ENCODE assay signal across 11 mouse cellular contexts in the genomic region with DNA sequence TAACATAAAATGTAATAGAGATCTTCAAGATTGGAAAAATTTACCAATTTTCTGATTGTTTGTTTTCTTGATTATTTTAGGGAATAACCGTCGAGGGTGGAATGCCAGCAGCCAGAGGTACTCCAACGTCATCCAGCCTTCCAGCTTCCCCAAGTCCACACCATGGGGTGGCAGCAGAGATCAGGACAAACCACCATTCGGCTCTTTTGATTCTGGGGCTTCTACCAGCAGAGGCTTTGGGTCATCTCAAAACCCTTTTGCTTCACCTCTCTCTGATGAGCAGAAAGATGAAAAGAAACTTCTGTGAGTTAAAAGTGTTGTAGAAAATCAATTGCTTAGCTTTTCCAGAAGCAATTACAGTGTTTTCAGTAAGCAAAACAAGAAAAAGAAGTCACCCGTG. TPM values are rescaled to one million over a fixed set of nuclear protein-coding genes. Genes with fewer than 3 reads are reported as not detected.
DNase-seq lines count a peak whose midpoint lies in the region; ATAC-seq and TF ChIP-seq lines count a peak whose summit lies in the region.
"Had no signal": no experiment of that assay in that cellular context is flagged by ENCODE, and none has a peak within 500 bp of the region (broad histone marks: within the 10 kb centered on the region; RNA-seq: fewer than 3 reads in every experiment).

No protein-coding gene starts in this region.

- no peak overlapping the region for H3K9ac ChIP-seq in liver, adult 2 months (ENCODE audit: low read depth, low read length)
- no peak overlapping the region for H3K9ac ChIP-seq in liver, embryonic 11.5 days (ENCODE audit: low read depth, low read length)
- no peak overlapping the region for H3K9ac ChIP-seq in ES-E14 (ENCODE audit: insufficient read depth, low read depth, low read length, poor library complexity, severe bottlenecking)
- H3K9ac ChIP-seq: forebrain, embryonic 12.5 days had no signal

- H3K36me3 ChIP-seq in liver, adult 2 months (ENCODE audit: control insufficient read depth, insufficient read depth, low read length) = peaks cover 22% of the 10 kb centered on the region
- peaks cover 10% of the 10 kb centered on the region; the same call in 1 of the 2 replicates for H3K36me3 ChIP-seq in liver, embryonic 11.5 days (ENCODE audit: control insufficient read depth, insufficient read depth, low read length)
- peaks cover 3% of the 10 kb centered on the region; the same call in 1 of the 2 replicates for H3K36me3 ChIP-seq in ES-E14 (ENCODE audit: control insufficient read depth, insufficient read depth, low read length, poor library complexity, severe bottlenecking)

- intact Hi-C loops in heart, postnatal 10 days (cut with DNase I) = loop anchor here (2.0 to 5.0 kb wide), 2 partner anchors 95 to 316 kb away; no protein-coding TSS in a partner anchor

- H3K4me3 ChIP-seq in liver, adult 2 months (ENCODE audit: insufficient read depth, low read depth, low read length) = no peak overlapping the region
- no peak overlapping the region for H3K4me3 ChIP-seq in liver, embryonic 11.5 days (ENCODE audit: low read depth, low read length)
- H3K4me3 ChIP-seq in ES-E14 (ENCODE audit: insufficient read depth in 1 of 2, low read depth in 1 of 2, low read length in 2 of 2, poor library complexity in 1 of 2, severe bottlenecking in 1 of 2) = no peak overlapping the region
- H3K4me3 ChIP-seq: forebrain, embryonic 12.5 days; megakaryocyte, embryonic 14.5 days had no signal

- peak; percentile 43 to 44 for DNase-seq in heart, postnatal 10 days
- DNase-seq in heart, adult 8-10 months (ENCODE audit: low spot score) = no peak
- no peak for DNase-seq in liver, adult 2 months (ENCODE audit: extremely low read depth, low read depth, low spot score)
- DNase-seq in liver, embryonic 11.5 days (ENCODE audit: low spot score) = no peak
- no peak for DNase-seq in ES-E14 (ENCODE audit: low read depth, low spot score)
- peak; percentile 2 for DNase-seq in embryo, embryonic 9.5 days (ENCODE audit: extremely low spot score)
- no peak for DNase-seq in T-cell, adult 2 months (ENCODE audit: low spot score)
- no peak for DNase-seq in adrenal gland, adult 18-20 months (ENCODE audit: low spot score in 2 of 2)
- DNase-seq: thymus, postnatal 36 days had no signal

- H3K27me3 ChIP-seq in liver, adult 2 months (ENCODE audit: control insufficient read depth, insufficient read depth, low read length) = no peaks in the 10 kb centered on the region
- H3K27me3 ChIP-seq in liver, embryonic 11.5 days (replicated peaks; ENCODE audit: control insufficient read depth, insufficient read depth, low read length) = no peaks in the 10 kb centered on the region
- H3K27me3 ChIP-seq: forebrain, embryonic 12.5 days; megakaryocyte, embryonic 14.5 days had no signal

- H3K79me2 ChIP-seq in liver, adult 2 months (ENCODE audit: control insufficient read depth, insufficient read depth, low read length) = no peaks in the 10 kb centered on the region

- 56% methylated on average over 5 of the region's 5 CpGs for WGBS in liver, adult 2 months
- 67% methylated on average over 5 of the region's 5 CpGs for WGBS in liver, embryonic 11.5 days

- H3K4me2 ChIP-seq in liver, embryonic 11.5 days = no peak overlapping the region
- H3K4me2 ChIP-seq: forebrain, embryonic 12.5 days had no signal

- in situ Hi-C loops in ES-E14 (cut with MboI; ENCODE audit: low sequenced_read_pairs in 2 of 2, unreplicated experiment in 2 of 2) = no loop called here

- no peak overlapping the region for H3K27ac ChIP-seq in liver, adult 2 months (replicated peaks; ENCODE audit: insufficient read depth, low read depth, low read length)
- no peak overlapping the region for H3K27ac ChIP-seq in liver, embryonic 11.5 days (ENCODE audit: low read depth, low read length)
- H3K27ac ChIP-seq in ES-E14 (ENCODE audit: insufficient read depth, low read depth, low read length, poor library complexity, severe bottlenecking) = no peak overlapping the region; the same call in 1 of the 2 replicates
- H3K27ac ChIP-seq: forebrain, embryonic 12.5 days had no signal

- ATAC-seq in liver, embryonic 11.5 days (replicated peaks; ENCODE audit: low FRiP score) = no peak

- 0 out of 2 replicates have a peak, but pooled peaks have one; percentile 9 for TF ChIP-seq CTCF in liver, adult 2 months (IDR thresholded peaks at IDR 0.05; ENCODE audit: low read depth, low read length)

- H3K4me1 ChIP-seq in liver, adult 2 months (ENCODE audit: control insufficient read depth, insufficient read depth, low read length) = peaks cover 3% of the 10 kb centered on the region; the same call in 1 of the 2 replicates
- H3K4me1 ChIP-seq in liver, embryonic 11.5 days (replicated peaks; ENCODE audit: control insufficient read depth, insufficient read depth, low read length) = no peaks in the 10 kb centered on the region
- H3K4me1 ChIP-seq in ES-E14 (ENCODE audit: control insufficient read depth in 2 of 2, insufficient read depth in 2 of 2, low read length in 2 of 2, poor library complexity in 1 of 2) = peaks cover 2 to 5% of the 10 kb centered on the region in 2 experiments; a peak in 3 of 4 replicates

- no peak for TF ChIP-seq POLR2A in liver, adult 2 months (IDR thresholded peaks at IDR 0.05; ENCODE audit: extremely low read depth, insufficient read depth, low read length)

- H3K9me3 ChIP-seq in liver, embryonic 11.5 days (ENCODE audit: control insufficient read depth, low read length) = no peaks in the 10 kb centered on the region
- no peaks in the 10 kb centered on the region for H3K9me3 ChIP-seq in ES-E14 (ENCODE audit: control insufficient read depth, insufficient read depth, low read depth, low read length)
- H3K9me3 ChIP-seq: forebrain, embryonic 12.5 days; megakaryocyte, embryonic 14.5 days had no signal

TF ChIP-seq in ES-E14, 5 proteins besides CTCF, POLR2A, EP300 and RAD21:
- TF ChIP-seq CHD2 (IDR thresholded peaks at IDR 0.05; ENCODE audit: low read depth, low read length) (no peak), ZC3H11A (IDR thresholded peaks at IDR 0.05; ENCODE audit: borderline replicate concordance, low read depth, low read length) (peak; percentile 29; the same call in 1 of the 2 replicates)

RNA-seq across cellular contexts. Expression of a gene that starts 2.5 kb away (rescaled TPM):
- total RNA-seq in heart, postnatal 10 days (2021) = 10 to 100 TPM in 1 of 2 experiments, 1 to 10 TPM in 1; 9.1 to 10.7 TPM
- total RNA-seq in heart, adult 8-10 months (2022) = 1 to 10 TPM; 7.0 to 9.2 (median 7.9) TPM
- total RNA-seq in liver, adult 2 months (2014; rRNA removed) = 2.5 and 3.0 TPM in 2 replicates
- 2.9 and 3.1 TPM in 2 replicates for polyA plus RNA-seq in liver, adult 2 months (2012; rRNA removed)
- 18.7 and 20.5 TPM in 2 replicates for polyA plus RNA-seq in liver, embryonic 11.5 days (2014; fragmentation: Nextera tagmentation; extraction: Ambion mirVana)
- 10.5 and 11.9 TPM in 2 replicates for total RNA-seq in ES-E14 (2012; rRNA removed)
- total RNA-seq in adrenal gland, adult 18-20 months (2021) = 1 to 10 TPM; 6.8 to 7.2 TPM

Comparison
In these comparisons a context has a peak if more than half of its experiments do, and no peak if none do; other contexts are left out.
1. DNase-seq: peak in heart, postnatal 10 days (2 of 2) and embryo, embryonic 9.5 days (single experiment); none in heart, adult 8-10 months (single experiment), liver, adult 2 months (single experiment), liver, embryonic 11.5 days (single experiment), ES-E14 (single experiment), T-cell, adult 2 months (single experiment) and adrenal gland, adult 18-20 months (0 of 2).